Mouse (Mus musculus): ENCODE data around the gene Aldh1l1.

DNA sequence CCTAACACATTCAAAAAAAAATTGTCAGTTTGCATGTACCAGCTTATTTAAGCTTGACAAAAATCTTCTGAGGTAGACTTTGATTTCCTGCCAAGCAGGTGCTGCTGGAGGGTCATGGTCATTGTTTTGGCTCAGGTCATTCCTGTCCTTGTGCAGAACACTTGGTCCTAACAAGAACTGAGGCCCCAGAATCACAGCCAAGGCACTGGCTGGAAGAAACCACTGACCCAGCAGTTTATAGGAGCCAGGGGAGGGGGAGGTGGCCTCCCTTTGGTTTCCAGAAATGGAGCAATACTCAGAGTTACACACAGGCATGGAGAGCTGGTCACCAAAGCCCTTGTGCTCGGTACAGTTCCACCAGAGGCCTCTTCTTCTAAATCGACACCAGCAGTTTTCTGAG is 96.1 kb downstream of the Aldh1l1 start:
- TF ChIP-seq CTCF (IDR thresholded peaks at IDR 0.05; ENCODE audit: low read depth, low read length) (no peak), POLR2A (IDR thresholded peaks at IDR 0.05; ENCODE audit: insufficient read depth, low read length) (no peak)
